10 mouse cellular contexts compared by ENCODE assay signal in the genomic region with DNA sequence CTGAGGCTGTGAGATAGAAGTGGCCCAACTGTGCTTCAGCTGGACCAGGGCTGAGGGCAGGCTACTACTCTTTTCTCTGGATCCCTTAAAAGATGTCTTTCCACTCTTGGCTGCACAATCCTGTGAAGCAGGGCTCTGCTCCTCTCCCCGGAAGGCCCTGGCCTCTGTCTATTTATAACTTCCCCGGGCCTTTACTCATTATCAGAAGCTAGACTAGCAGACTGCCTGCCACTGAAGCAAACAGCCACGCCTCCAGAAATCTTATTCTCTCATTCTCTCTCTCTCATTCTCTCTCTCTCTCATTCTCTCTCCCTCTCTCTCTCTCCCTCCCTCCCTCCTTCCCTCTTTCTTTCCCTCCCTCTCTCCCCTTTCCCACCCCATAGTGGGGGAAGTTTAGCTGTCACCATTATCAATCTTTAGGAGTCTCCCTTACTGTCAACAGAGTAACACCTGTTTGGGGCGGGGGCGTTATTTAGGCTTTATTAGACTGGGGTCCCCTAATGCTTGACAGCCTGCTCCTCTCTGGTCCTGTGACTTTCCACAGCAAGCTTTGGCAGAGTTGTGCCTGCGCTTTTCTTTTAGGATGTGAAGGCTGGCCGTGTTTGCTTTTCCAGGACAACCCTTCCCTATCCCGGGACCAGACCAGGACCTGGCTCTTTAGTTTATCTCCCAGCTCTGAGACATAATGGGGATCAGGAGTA. TPM values are rescaled to one million over a fixed set of nuclear protein-coding genes. Genes with fewer than 3 reads are reported as not detected.
DNase-seq lines count a peak whose midpoint lies in the region; ATAC-seq and TF ChIP-seq lines count a peak whose summit lies in the region.
"Had no signal": no experiment of that assay in that cellular context is flagged by ENCODE, and none has a peak within 500 bp of the region (broad histone marks: within the 10 kb centered on the region; RNA-seq: fewer than 3 reads in every experiment).

No protein-coding gene starts in this region.

- no peak for TF ChIP-seq CTCF in kidney, postnatal 0 days (IDR thresholded peaks at IDR 0.05; ENCODE audit: low read depth)
- TF ChIP-seq CTCF in layer of hippocampus, adult 2 months (conservative IDR thresholded peaks at IDR 0.05): no peak

- H3K36me3 ChIP-seq in lung, embryonic 15.5 days: no peaks in the 10 kb centered on the region
- H3K36me3 ChIP-seq in kidney, postnatal 0 days (ENCODE audit: insufficient read depth, low read length): no peaks in the 10 kb centered on the region
- H3K36me3 ChIP-seq in neural tube, embryonic 15.5 days: no peaks in the 10 kb centered on the region
- H3K36me3 ChIP-seq: G1E had no signal

- ATAC-seq in lung, embryonic 15.5 days (ENCODE audit: borderline replicate concordance, extremely low read depth, low FRiP score, low TSS enrichment): no peak
- ATAC-seq in kidney, postnatal 0 days (replicated peaks; ENCODE audit: low FRiP score, low read depth): no peak
- no peak for ATAC-seq in neural tube, embryonic 15.5 days (ENCODE audit: low FRiP score)

- intact Hi-C loops in left cerebral cortex, postnatal 25 days (cut with DNase I): no loop called here

- no peak for DNase-seq in lung, postnatal 25 days (ENCODE audit: low spot score)
- DNase-seq in heart, adult 9 months (ENCODE audit: low spot score in 2 of 2): peak; percentile 38 to 62
- DNase-seq in kidney, postnatal 0 days (ENCODE audit: low spot score): peak; percentile 40
- no peak for DNase-seq in layer of hippocampus, adult 2 months (ENCODE audit: low spot score in 2 of 2)
- DNase-seq in adrenal gland, adult 2 months: no peak
- no peak for DNase-seq in left cerebral cortex, postnatal 25 days (ENCODE audit: low spot score in 2 of 2)

- peaks cover 13% of the 10 kb centered on the region; the same call in 1 of the 2 replicates for H3K27me3 ChIP-seq in lung, embryonic 15.5 days
- H3K27me3 ChIP-seq in kidney, postnatal 0 days (ENCODE audit: insufficient read depth, low read length): no peaks in the 10 kb centered on the region
- H3K27me3 ChIP-seq in neural tube, embryonic 15.5 days (replicated peaks): peaks cover 9% of the 10 kb centered on the region; the same call in 1 of the 2 replicates

- H3K4me1 ChIP-seq in lung, embryonic 15.5 days: peaks cover 24% of the 10 kb centered on the region
- H3K4me1 ChIP-seq in kidney, postnatal 0 days (replicated peaks; ENCODE audit: insufficient read depth, low read length): peaks cover 27% of the 10 kb centered on the region
- H3K4me1 ChIP-seq in neural tube, embryonic 15.5 days: peaks cover 29% of the 10 kb centered on the region

- H3K9me3 ChIP-seq in lung, embryonic 15.5 days: no peaks in the 10 kb centered on the region
- no peaks in the 10 kb centered on the region for H3K9me3 ChIP-seq in kidney, postnatal 0 days (replicated peaks; ENCODE audit: low read length)
- H3K9me3 ChIP-seq in neural tube, embryonic 15.5 days (replicated peaks): no peaks in the 10 kb centered on the region
- H3K9me3 ChIP-seq: G1E had no signal

- H3K27ac ChIP-seq in lung, embryonic 15.5 days: no peak overlapping the region
- 0 out of 2 replicates have a peak overlapping the region, but pooled peaks have one; percentile 13 for H3K27ac ChIP-seq in kidney, postnatal 0 days
- no peak overlapping the region for H3K27ac ChIP-seq in neural tube, embryonic 15.5 days (replicated peaks)
- no peak overlapping the region for H3K27ac ChIP-seq in layer of hippocampus, adult 2 months

- H3K4me3 ChIP-seq in lung, embryonic 15.5 days: peak overlapping the region; percentile 37; the same call in 1 of the 2 replicates
- H3K4me3 ChIP-seq in kidney, postnatal 0 days (replicated peaks; ENCODE audit: low read depth, low read length): peak overlapping the region; percentile 32
- H3K4me3 ChIP-seq in neural tube, embryonic 15.5 days (replicated peaks): peak overlapping the region; percentile 43; the same call in 1 of the 2 replicates
- no peak overlapping the region; the same call in 1 of the 2 replicates for H3K4me3 ChIP-seq in layer of hippocampus, adult 2 months

- peak overlapping the region; percentile 74 for H3K4me2 ChIP-seq in lung, embryonic 15.5 days
- peak overlapping the region; percentile 84 for H3K4me2 ChIP-seq in kidney, postnatal 0 days (ENCODE audit: low read length)
- H3K4me2 ChIP-seq in neural tube, embryonic 15.5 days: peak overlapping the region; percentile 89

- 20% methylated on average over 8 of the region's 8 CpGs for WGBS in lung, embryonic 15.5 days
- WGBS in kidney, postnatal 0 days: 31% methylated on average over 8 of the region's 8 CpGs
- WGBS in neural tube, embryonic 15.5 days: 25% methylated on average over 8 of the region's 8 CpGs

- H3K9ac ChIP-seq in lung, embryonic 15.5 days: no peak overlapping the region
- H3K9ac ChIP-seq in kidney, postnatal 0 days (ENCODE audit: low read depth, low read length): peak overlapping the region; percentile 45; the same call in 1 of the 2 replicates
- H3K9ac ChIP-seq in neural tube, embryonic 15.5 days (replicated peaks): no peak overlapping the region

RNA-seq across cellular contexts. Expression of gene Dysf, which starts 0.9 kb away (rescaled TPM):
- polyA plus RNA-seq in lung, embryonic 15.5 days (2015; fragmentation: Nextera tagmentation; extraction: Ambion mirVana): 8.7 and 9.8 TPM in 2 replicates
- 12.0 and 13.8 TPM in 2 replicates for polyA plus RNA-seq in kidney, postnatal 0 days (2015; fragmentation: Nextera tagmentation; extraction: Ambion mirVana)
- 2.3 and 4.2 TPM in 2 replicates for polyA plus RNA-seq in neural tube, embryonic 15.5 days (2015; fragmentation: Nextera tagmentation; extraction: Ambion mirVana)
- 1 to 10 TPM; 1.6 to 3.6 TPM for total RNA-seq in layer of hippocampus, adult 2 months (2021)
- 10 to 100 TPM; 54.4 to 64.2 TPM for total RNA-seq in adrenal gland, adult 2 months (2021)
- polyA plus RNA-seq in adrenal gland, adult 2 months (2012; rRNA removed): 21.3 and 31.0 TPM in 2 replicates
- 1 to 10 TPM; 3.4 TPM for total RNA-seq in left cerebral cortex, postnatal 25 days (2021)
- total RNA-seq: granulocyte monocyte progenitor cell, adult 5-6 weeks had no signal
- polyA plus RNA-seq: G1E had no signal

Comparison
In these comparisons a context has a peak if more than half of its experiments do, and no peak if none do; other contexts are left out.
1. DNase-seq: peak in heart, adult 9 months (2 of 2) and kidney, postnatal 0 days (single experiment); none in lung, postnatal 25 days (single experiment), layer of hippocampus, adult 2 months (0 of 2), adrenal gland, adult 2 months (single experiment) and left cerebral cortex, postnatal 25 days (0 of 2).
2. Peak in every context shown above with its lines, with median percentiles within 50 percentile points of each other: H3K4me2 ChIP-seq.